Mouse (Mus musculus) liver, postnatal 0 days (tissue): ENCODE results near the gene Abcd3. TPM values are rescaled to one million over a fixed set of nuclear protein-coding genes. Genes with fewer than 3 reads are reported as not detected.
A peak's percentile ranks its signal among the peaks of the same experiment; 100 is the strongest.
"Not testable (repeated sequence)": the region's sequence is repeated elsewhere in the genome, so short reads cannot be mapped to it uniquely, and the experiment has no call there.

Experiments used
- ATAC-seq: fragments of 200-750 bp; cut with Nextera tagmentation; 2 replicates; pipeline ENCODE4 v1.8.0; 2017; ENCODE audit warnings: mild to moderate bottlenecking, moderate library complexity
- DNase-seq: peaks from one replicate; pipeline ENCODE4 v3.0.0-alpha.2; 2016
- H3K27ac ChIP-seq: fragments of 300-500 bp; sonication (generic); 2 replicates; pipeline ENCODE4 v1.5.1; 2014; ENCODE audit warnings: antibody characterized with exemption, moderate library complexity, mild to moderate bottlenecking, low read depth
- H3K27me3 ChIP-seq: fragments of 300-500 bp; sonication (generic); 2 replicates; pipeline ENCODE4 v1.6.1; 2014; ENCODE audit warnings: low read length, control low read depth, mixed read lengths; ENCODE audit not compliant: insufficient read depth
- H3K36me3 ChIP-seq: fragments of 300-500 bp; sonication (generic); replicated peaks from 2 replicates; pipeline ENCODE4 v1.6.1; 2014; ENCODE audit warnings: mild to moderate bottlenecking, control low read depth, low read length, moderate library complexity, mixed read lengths; ENCODE audit not compliant: insufficient read depth
- H3K4me1 ChIP-seq: fragments of 300-500 bp; sonication (generic); 2 replicates; pipeline ENCODE4 v1.6.1; 2014; ENCODE audit warnings: antibody characterized with exemption, mild to moderate bottlenecking, control low read depth; ENCODE audit not compliant: insufficient read depth
- H3K4me2 ChIP-seq: fragments of 300-500 bp; sonication (generic); 2 replicates; pipeline ENCODE4 v1.6.1; 2014; ENCODE audit warnings: low read depth, mild to moderate bottlenecking, low read length, moderate library complexity, mixed read lengths
- H3K4me3 ChIP-seq: fragments of 300-500 bp; sonication (generic); 2 replicates; pipeline ENCODE4 v1.5.1; 2014; ENCODE audit warnings: low read depth, low read length
- H3K9ac ChIP-seq: fragments of 300-500 bp; sonication (generic); replicated peaks from 2 replicates; pipeline ENCODE4 v1.6.1; 2014; ENCODE audit warnings: mild to moderate bottlenecking, moderate library complexity
- H3K9me3 ChIP-seq: fragments of 300-500 bp; sonication (generic); 2 replicates; pipeline ENCODE4 v1.6.1; 2016; ENCODE audit warnings: mild to moderate bottlenecking, control low read depth, low read length, mixed read lengths
- CTCF ChIP-seq: sonication (generic); IDR thresholded peaks from 2 replicates; pipeline ENCODE4 v1.5.1; 2016; ENCODE audit warnings: antibody characterized with exemption, low read depth
- EP300 ChIP-seq: IDR thresholded peaks from 2 replicates; pipeline ENCODE4 v1.6.1; 2016; ENCODE audit warnings: antibody characterized with exemption, low read depth, mild to moderate bottlenecking
- WGBS: fragments of 180-500 bp; shearing (Covaris S2); extraction: QIAGEN DNeasy Blood & Tissue Kit; methylation state at CpG from one replicate; pipeline ENCODE4 v1.1.7; 2014; ENCODE audit not compliant: insufficient replicate concordance; 5-methylcytosine and 5-hydroxymethylcytosine counted together
- polyA plus RNA-seq: library from polyadenylated mRNA; unstranded; fragments of >200 nt; fragmentation: Nextera tagmentation; extraction: Ambion mirVana; gene quantifications from 2 replicates; pipeline ENCODE4 v1.2.1, GENCODE M21; 2015

Gene Abcd3
- polyA plus RNA-seq, 1 experiment from 2014 or later = 148 TPM

DNA sequence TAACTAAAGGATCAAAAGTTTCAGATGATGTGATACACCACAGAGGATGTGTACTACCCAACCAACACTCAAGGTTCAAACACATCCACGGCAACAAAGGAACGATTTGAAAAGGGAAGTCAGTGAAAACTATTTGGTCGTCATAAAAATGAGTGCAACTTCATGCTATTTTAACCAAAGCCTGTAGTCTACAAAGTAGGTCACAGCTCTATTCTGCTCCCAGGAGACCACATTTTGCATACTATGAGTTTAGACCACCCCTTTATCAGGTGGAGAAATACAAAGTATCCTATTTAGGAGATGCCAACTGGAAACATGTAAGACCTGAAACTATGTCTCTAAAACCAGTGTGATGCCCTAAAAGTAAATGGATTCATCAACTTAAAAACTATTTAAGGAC lies 6.9 kb downstream of the Abcd3 start:
- no peak overlapping the region for H3K4me2 ChIP-seq
- 0 out of 2 replicates have a peak, but pooled peaks cover 2% of the 10 kb centered on the region for H3K36me3 ChIP-seq
- H3K4me1 ChIP-seq = peaks cover 7% of the 10 kb centered on the region; the same call in 1 of the 2 replicates
- ATAC-seq = no peak
- H3K9ac ChIP-seq = no peak overlapping the region
- no peaks in the 10 kb centered on the region for H3K9me3 ChIP-seq
- no peak overlapping the region for H3K4me3 ChIP-seq
- WGBS = 49% methylated on average over 3 of the region's 3 CpGs
- TF ChIP-seq CTCF (no peak), EP300 (no peak)
- no peaks in the 10 kb centered on the region for H3K27me3 ChIP-seq
- no peak for DNase-seq
- no peak overlapping the region for H3K27ac ChIP-seq

GRCm38 (mm10) chr3:121794214-121794613 lies 20.9 kb downstream of the Abcd3 start:
- DNase-seq = no peak
- Histone ChIP-seq H3K27me3 (no peaks in the 10 kb centered on the region), H3K4me1 (peaks cover 3% of the 10 kb centered on the region; the same call in 1 of the 2 replicates), H3K36me3 (peaks cover 3% of the 10 kb centered on the region), H3K4me2 (no peak overlapping the region), H3K27ac (no peak overlapping the region), H3K4me3 (no peak overlapping the region), H3K9me3 (no peaks in the 10 kb centered on the region), H3K9ac (no peak overlapping the region)
- WGBS = 71% methylated on average over 2 of the region's 2 CpGs
- no peak for ATAC-seq
- TF ChIP-seq CTCF = no peak
- TF ChIP-seq EP300 = no peak

DNA sequence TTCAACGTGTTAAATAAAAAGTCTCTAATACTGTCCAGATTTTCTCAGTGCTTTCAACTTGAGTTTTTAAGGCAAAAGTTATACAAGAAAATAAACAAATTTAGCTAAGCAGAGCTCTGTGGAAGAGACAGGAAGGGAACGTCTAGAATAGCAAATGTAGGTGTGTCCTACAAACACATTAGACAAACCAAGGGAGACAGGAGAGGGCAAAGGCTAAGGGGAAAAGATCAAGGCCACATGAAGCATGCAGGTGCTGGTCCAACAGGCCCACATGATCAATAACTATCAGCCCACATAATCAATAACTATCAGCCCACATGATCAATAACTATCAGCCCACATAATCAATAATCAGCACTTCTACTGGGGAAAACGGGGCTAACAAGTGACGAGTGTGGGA lies 22.9 kb downstream of the Abcd3 start:
- Histone ChIP-seq H3K27ac (0 out of 2 replicates have a peak overlapping the region, but pooled peaks have one; percentile 22), H3K4me2 (no peak overlapping the region), H3K36me3 (peaks cover 3% of the 10 kb centered on the region), H3K27me3 (no peaks in the 10 kb centered on the region), H3K9ac (no peak overlapping the region), H3K4me3 (no peak overlapping the region), H3K9me3 (no peaks in the 10 kb centered on the region), H3K4me1 (peaks cover 3% of the 10 kb centered on the region; the same call in 1 of the 2 replicates)
- no peak for TF ChIP-seq EP300
- no peak for TF ChIP-seq CTCF
- ATAC-seq = no peak
- DNase-seq = no peak
- 59% methylated on average over 4 of the region's 4 CpGs for WGBS

DNA sequence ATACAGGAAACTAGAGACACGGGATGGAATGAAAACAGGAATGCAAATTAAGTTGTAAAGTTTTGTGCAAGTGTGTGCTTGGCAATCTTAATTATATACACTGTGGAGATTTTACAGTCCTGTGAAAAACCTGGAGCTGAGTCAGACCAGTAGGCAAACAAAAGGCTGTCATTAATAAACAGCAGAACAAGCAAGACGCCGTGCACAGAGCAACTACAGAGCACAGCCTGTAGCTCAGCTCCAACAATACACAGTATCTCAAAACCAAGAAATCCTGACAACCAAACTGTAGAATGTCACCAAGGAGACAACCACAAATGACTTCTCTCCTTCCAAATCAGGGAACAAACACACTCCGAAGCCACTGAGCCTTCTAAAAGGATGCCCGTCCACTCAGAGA lies 24.7 kb downstream of the Abcd3 start:
- Histone ChIP-seq H3K27ac (no peak overlapping the region), H3K36me3 (peaks cover 3% of the 10 kb centered on the region), H3K9me3 (no peaks in the 10 kb centered on the region), H3K9ac (no peak overlapping the region), H3K4me1 (peaks cover 3% of the 10 kb centered on the region; the same call in 1 of the 2 replicates), H3K4me3 (no peak overlapping the region), H3K27me3 (no peaks in the 10 kb centered on the region), H3K4me2 (no peak overlapping the region)
- DNase-seq (no peak), ATAC-seq (no peak)
- 74% methylated on average over 5 of the region's 5 CpGs for WGBS
- TF ChIP-seq CTCF = no peak
- no peak for TF ChIP-seq EP300

- peaks cover 3% of the 10 kb centered on the region for H3K36me3 ChIP-seq
- TF ChIP-seq CTCF (no peak), EP300 (no peak)
- no peak for DNase-seq
- H3K4me3 ChIP-seq = no peak overlapping the region
- no peaks in the 10 kb centered on the region for H3K9me3 ChIP-seq
- H3K4me1 ChIP-seq = peaks cover 3% of the 10 kb centered on the region; the same call in 1 of the 2 replicates
- no peak for ATAC-seq
- H3K4me2 ChIP-seq = no peak overlapping the region
- no peak overlapping the region for H3K9ac ChIP-seq
- no peak overlapping the region for H3K27ac ChIP-seq
- WGBS = 67% methylated on average over 5 of the region's 5 CpGs
- H3K27me3 ChIP-seq = no peaks in the 10 kb centered on the region
These were observed 25.3 kb downstream of the Abcd3 start for GRCm38 (mm10) chr3:121789790-121790189.

GRCm38 (mm10) chr3:121783020-121783419 lies 32.1 kb downstream of the Abcd3 start:
- no peak overlapping the region for H3K9ac ChIP-seq
- TF ChIP-seq CTCF = no peak
- no peak for TF ChIP-seq EP300
- no peak for ATAC-seq
- H3K27me3 ChIP-seq = no peaks in the 10 kb centered on the region
- DNase-seq = no peak
- no peak overlapping the region for H3K27ac ChIP-seq
- 80% methylated on average over 6 of the region's 6 CpGs for WGBS
- H3K4me3 ChIP-seq = no peak overlapping the region
- H3K9me3 ChIP-seq = no peaks in the 10 kb centered on the region
- H3K36me3 ChIP-seq = peaks cover 15% of the 10 kb centered on the region; the same call in 1 of the 2 replicates
- H3K4me2 ChIP-seq = no peak overlapping the region
- no peaks in the 10 kb centered on the region for H3K4me1 ChIP-seq

GRCm38 (mm10) chr3:121777943-121778342 lies 37.2 kb downstream of the Abcd3 start:
- DNase-seq = peak; percentile 55
- TF ChIP-seq CTCF (peak; percentile 77), EP300 (no peak)
- H3K27ac ChIP-seq = no peak overlapping the region
- peak; percentile 71 for ATAC-seq
- no peaks in the 10 kb centered on the region for H3K27me3 ChIP-seq
- H3K9me3 ChIP-seq = no peaks in the 10 kb centered on the region
- peaks cover 28% of the 10 kb centered on the region for H3K36me3 ChIP-seq
- WGBS = 56% methylated on average over 7 of the region's 7 CpGs
- no peak overlapping the region for H3K4me3 ChIP-seq
- H3K9ac ChIP-seq = no peak overlapping the region
- no peaks in the 10 kb centered on the region for H3K4me1 ChIP-seq
- no peak overlapping the region for H3K4me2 ChIP-seq

GRCm38 (mm10) chr3:121773336-121773735 lies 41.8 kb downstream of the Abcd3 start:
- H3K36me3 ChIP-seq = peaks cover 43% of the 10 kb centered on the region
- DNase-seq, H3K9ac ChIP-seq, H3K4me1 ChIP-seq, H3K27me3 ChIP-seq, H3K27ac ChIP-seq, H3K4me3 ChIP-seq, H3K9me3 ChIP-seq, ATAC-seq, H3K4me2 ChIP-seq: not testable (repeated sequence)
- WGBS = 81% methylated on average over 4 of the region's 4 CpGs
